Mouse (Mus musculus) embryonic facial prominence, embryonic 15.5 days (tissue): ENCODE data around the gene Dph5. TPM values are rescaled to one million over a fixed set of nuclear protein-coding genes. Genes with fewer than 3 reads are reported as not detected.
"Not testable (repeated sequence)": the region's sequence is repeated elsewhere in the genome, so short reads cannot be mapped to it uniquely, and the experiment has no call there.

Source experiments
- ATAC-seq: fragments of 200-750 bp; cut with Nextera tagmentation; 2 replicates; pipeline ENCODE4 v1.8.0; 2017; ENCODE audit warnings: low read depth, moderate TSS enrichment; ENCODE audit not compliant: insufficient number of reproducible peaks, low FRiP score, low TSS enrichment
- H3K27ac ChIP-seq: fragments of 300-500 bp; sonication (generic); replicated peaks from 2 replicates; pipeline ENCODE4 v1.5.1; 2015; ENCODE audit warnings: mild to moderate bottlenecking, inconsistent platforms
- H3K27me3 ChIP-seq: fragments of 300-500 bp; sonication (generic); 2 replicates; pipeline ENCODE4 v1.6.1; 2015; ENCODE audit warnings: inconsistent platforms
- H3K36me3 ChIP-seq: fragments of 300-500 bp; sonication (generic); 2 replicates; pipeline ENCODE4 v1.6.1; 2015; ENCODE audit warnings: mild to moderate bottlenecking, inconsistent platforms
- H3K4me1 ChIP-seq: fragments of 300-500 bp; sonication (generic); 2 replicates; pipeline ENCODE4 v1.6.1; 2015; ENCODE audit warnings: inconsistent platforms
- H3K4me2 ChIP-seq: fragments of 300-500 bp; sonication (generic); replicated peaks from 2 replicates; pipeline ENCODE4 v1.6.1; 2015; ENCODE audit warnings: mild to moderate bottlenecking, inconsistent platforms
- H3K4me3 ChIP-seq: fragments of 300-500 bp; sonication (generic); replicated peaks from 2 replicates; pipeline ENCODE4 v1.5.1; 2015; ENCODE audit warnings: mild to moderate bottlenecking, inconsistent platforms
- H3K9ac ChIP-seq: fragments of 300-500 bp; sonication (generic); 2 replicates; pipeline ENCODE4 v1.6.1; 2015; ENCODE audit warnings: inconsistent platforms
- H3K9me3 ChIP-seq: fragments of 300-500 bp; sonication (generic); replicated peaks from 2 replicates; pipeline ENCODE4 v1.6.1; 2016; ENCODE audit warnings: inconsistent platforms
- WGBS: fragments of 180-500 bp; shearing (Covaris S2); methylation state at CpG from one replicate; pipeline ENCODE4 v1.1.7; 2015; 5-methylcytosine and 5-hydroxymethylcytosine counted together
- polyA plus RNA-seq: library from polyadenylated mRNA; unstranded; fragments of >200 nt; fragmentation: Nextera tagmentation; extraction: Ambion mirVana; gene quantifications from 2 replicates; pipeline ENCODE4 v1.2.1, GENCODE M21; 2015

Dph5 gene
- polyA plus RNA-seq, 1 experiment from 2014 or later, result 26.8 TPM

GRCm38 (mm10) chr3:115898354-115898948, 10.8 kb downstream of the Dph5 start:
- no peaks in the 10 kb centered on the region for H3K9me3 ChIP-seq
- 0 out of 2 replicates have a peak, but pooled peaks cover 8% of the 10 kb centered on the region for H3K36me3 ChIP-seq
- no peak overlapping the region for H3K4me3 ChIP-seq
- no peak overlapping the region for H3K4me2 ChIP-seq
- 82% methylated on average over 3 of the region's 3 CpGs for WGBS
- ATAC-seq, result no peak
- H3K27me3 ChIP-seq, result no peaks in the 10 kb centered on the region
- no peak overlapping the region for H3K27ac ChIP-seq
- H3K4me1 ChIP-seq, result no peaks in the 10 kb centered on the region
- no peak overlapping the region for H3K9ac ChIP-seq

GRCm38 (mm10) chr3:115902301-115902956, 14.8 kb downstream of the Dph5 start:
- WGBS, result 82% methylated on average over 9 of the region's 9 CpGs
- ATAC-seq, result no peak
- H3K4me1 ChIP-seq, result no peaks in the 10 kb centered on the region

GRCm38 (mm10) chr3:115905067-115905466, 17.4 kb downstream of the Dph5 start:
- Histone ChIP-seq H3K4me3 (no peak overlapping the region), H3K36me3 (peaks cover 16% of the 10 kb centered on the region; the same call in 1 of the 2 replicates), H3K27me3 (no peaks in the 10 kb centered on the region), H3K9me3 (no peaks in the 10 kb centered on the region), H3K9ac (no peak overlapping the region), H3K4me2 (no peak overlapping the region), H3K27ac (no peak overlapping the region), H3K4me1 (no peaks in the 10 kb centered on the region)
- no peak for ATAC-seq
- 86% methylated on average over 3 of the region's 3 CpGs for WGBS

More at GRCm38 (mm10) chr3:115902301-115902956, 14.8 kb downstream of the Dph5 start:
- Histone ChIP-seq H3K27ac (no peak overlapping the region), H3K9me3 (no peaks in the 10 kb centered on the region), H3K27me3 (no peaks in the 10 kb centered on the region), H3K4me2 (no peak overlapping the region), H3K36me3 (peaks cover 13% of the 10 kb centered on the region; the same call in 1 of the 2 replicates), H3K9ac (no peak overlapping the region), H3K4me3 (no peak overlapping the region)

- Histone ChIP-seq H3K4me3 (no peak overlapping the region), H3K27me3 (no peaks in the 10 kb centered on the region), H3K9ac (no peak overlapping the region), H3K36me3 (peaks cover 16% of the 10 kb centered on the region; the same call in 1 of the 2 replicates), H3K4me2 (no peak overlapping the region), H3K9me3 (no peaks in the 10 kb centered on the region), H3K4me1 (no peaks in the 10 kb centered on the region), H3K27ac (no peak overlapping the region)
- no peak for ATAC-seq
- 95% methylated on average over 4 of the region's 4 CpGs for WGBS
Measured at GRCm38 (mm10) chr3:115905567-115905966, 17.9 kb downstream of the Dph5 start.

- not testable (repeated sequence) for H3K36me3 ChIP-seq, H3K27ac ChIP-seq, H3K9ac ChIP-seq, H3K27me3 ChIP-seq, H3K4me3 ChIP-seq, H3K4me2 ChIP-seq, H3K9me3 ChIP-seq, ATAC-seq, H3K4me1 ChIP-seq
- 96% methylated on average over 10 of the region's 11 CpGs for WGBS
Measured at GRCm38 (mm10) chr3:115907406-115907805, 19.8 kb downstream of the Dph5 start.

- H3K9me3 ChIP-seq, result no peaks in the 10 kb centered on the region
- no peak overlapping the region for H3K4me2 ChIP-seq
- ATAC-seq, result no peak
- 85% methylated on average over 4 of the region's 4 CpGs for WGBS
- no peak overlapping the region for H3K9ac ChIP-seq
- H3K4me1 ChIP-seq, result no peaks in the 10 kb centered on the region
- no peaks in the 10 kb centered on the region for H3K27me3 ChIP-seq
- H3K27ac ChIP-seq, result no peak overlapping the region
- H3K4me3 ChIP-seq, result no peak overlapping the region
- H3K36me3 ChIP-seq, result peaks cover 5% of the 10 kb centered on the region; the same call in 1 of the 2 replicates
Measured at GRCm38 (mm10) chr3:115924401-115925190, 37.0 kb downstream of the Dph5 start.

GRCm38 (mm10) chr3:115926531-115926930, 38.9 kb downstream of the Dph5 start:
- no peak for ATAC-seq
- no peaks in the 10 kb centered on the region for H3K27me3 ChIP-seq
- no peaks in the 10 kb centered on the region for H3K4me1 ChIP-seq
- no peak overlapping the region for H3K4me3 ChIP-seq
- peaks cover 5% of the 10 kb centered on the region; the same call in 1 of the 2 replicates for H3K36me3 ChIP-seq
- 91% methylated on average over 8 of the region's 8 CpGs for WGBS
- H3K9ac ChIP-seq, result no peak overlapping the region
- H3K27ac ChIP-seq, result no peak overlapping the region
- no peak overlapping the region for H3K4me2 ChIP-seq
- no peaks in the 10 kb centered on the region for H3K9me3 ChIP-seq

GRCm38 (mm10) chr3:115931701-115932100, 44.1 kb downstream of the Dph5 start:
- no peak overlapping the region for H3K4me2 ChIP-seq
- H3K36me3 ChIP-seq, result no peaks in the 10 kb centered on the region
- ATAC-seq, result no peak
- WGBS, result 86% methylated on average over 6 of the region's 6 CpGs
- H3K27ac ChIP-seq, result no peak overlapping the region
- H3K4me3 ChIP-seq, result no peak overlapping the region
- no peak overlapping the region for H3K9ac ChIP-seq
- H3K27me3 ChIP-seq, result no peaks in the 10 kb centered on the region
- no peaks in the 10 kb centered on the region for H3K9me3 ChIP-seq
- no peaks in the 10 kb centered on the region for H3K4me1 ChIP-seq

- WGBS, result 91% methylated on average over 18 of the region's 18 CpGs
- Histone ChIP-seq H3K27ac (no peak overlapping the region), H3K9ac (no peak overlapping the region), H3K4me2 (no peak overlapping the region), H3K4me1 (no peaks in the 10 kb centered on the region), H3K36me3 (no peaks in the 10 kb centered on the region), H3K4me3 (no peak overlapping the region), H3K27me3 (no peaks in the 10 kb centered on the region), H3K9me3 (no peaks in the 10 kb centered on the region)
- no peak for ATAC-seq
Measured at GRCm38 (mm10) chr3:115933293-115934186, 45.9 kb downstream of the Dph5 start.

- no peak for ATAC-seq
- no peaks in the 10 kb centered on the region for H3K4me1 ChIP-seq
- no peak overlapping the region for H3K4me3 ChIP-seq
- no peak overlapping the region for H3K27ac ChIP-seq
- H3K36me3 ChIP-seq, result 0 out of 2 replicates have a peak, but pooled peaks cover 11% of the 10 kb centered on the region
- H3K9ac ChIP-seq, result no peak overlapping the region
- no peak overlapping the region for H3K4me2 ChIP-seq
- no peaks in the 10 kb centered on the region for H3K9me3 ChIP-seq
- no peaks in the 10 kb centered on the region for H3K27me3 ChIP-seq
- WGBS, result 56% methylated on average over 4 of the region's 4 CpGs
Measured at GRCm38 (mm10) chr3:115936734-115937599, 49.3 kb downstream of the Dph5 start.
